Mouse (Mus musculus) limb, embryonic 11.5 days (tissue): ENCODE data around the gene Lhfpl2. TPM values are rescaled to one million over a fixed set of nuclear protein-coding genes. Genes with fewer than 3 reads are reported as not detected.
A peak's percentile ranks its signal among the peaks of the same experiment; 100 is the strongest.

Experiments
- ATAC-seq: fragments of 200-750 bp; cut with Nextera tagmentation; 2 replicates; pipeline ENCODE4 v1.8.0; 2017; ENCODE audit warnings: low read depth; ENCODE audit not compliant: insufficient number of reproducible peaks, low FRiP score, low TSS enrichment
- DNase-seq: peaks from one replicate; pipeline ENCODE4 v3.0.0-alpha.2; 2015; ENCODE audit warnings: low spot score
- H3K27ac ChIP-seq: fragments of 300-500 bp; sonication (generic); replicated peaks from 2 replicates; pipeline ENCODE4 v1.5.1; 2014; ENCODE audit warnings: low read depth, mild to moderate bottlenecking, low read length
- H3K27me3 ChIP-seq: fragments of 300-500 bp; sonication (generic); 2 replicates; pipeline ENCODE4 v1.6.1; 2014; ENCODE audit warnings: mild to moderate bottlenecking, low read length, mixed read lengths; ENCODE audit not compliant: control insufficient read depth, insufficient read depth
- H3K36me3 ChIP-seq: fragments of 300-500 bp; sonication (generic); 2 replicates; pipeline ENCODE4 v1.6.1; 2014; ENCODE audit warnings: mild to moderate bottlenecking, low read length, moderate library complexity, mixed read lengths; ENCODE audit not compliant: control insufficient read depth, insufficient read depth
- H3K4me1 ChIP-seq: fragments of 300-500 bp; sonication (generic); 2 replicates; pipeline ENCODE4 v1.6.1; 2014; ENCODE audit warnings: low read length, mixed read lengths; ENCODE audit not compliant: control insufficient read depth, insufficient read depth
- H3K4me2 ChIP-seq: fragments of 300-500 bp; sonication (generic); 2 replicates; pipeline ENCODE4 v1.6.1; 2014; ENCODE audit warnings: low read depth, mild to moderate bottlenecking, moderate library complexity; ENCODE audit not compliant: severe bottlenecking
- H3K4me3 ChIP-seq: fragments of 300-500 bp; sonication (generic); 2 replicates; pipeline ENCODE4 v1.5.1; 2014; ENCODE audit warnings: low read depth, low read length
- H3K9ac ChIP-seq: fragments of 300-500 bp; sonication (generic); 2 replicates; pipeline ENCODE4 v1.6.1; 2014; ENCODE audit warnings: mild to moderate bottlenecking, low read length
- H3K9me3 ChIP-seq: fragments of 300-500 bp; sonication (generic); 2 replicates; pipeline ENCODE4 v1.6.1; 2016; ENCODE audit warnings: low read length; ENCODE audit not compliant: control insufficient read depth
- WGBS: fragments of 180-500 bp; shearing (Covaris S2); extraction: QIAGEN DNeasy Blood & Tissue Kit; methylation state at CpG from one replicate; pipeline ENCODE4 v1.1.7; 2014; 5-methylcytosine and 5-hydroxymethylcytosine counted together
- polyA plus RNA-seq: library from polyadenylated mRNA; unstranded; fragments of >200 nt; fragmentation: Nextera tagmentation; extraction: Ambion mirVana; gene quantifications from 2 replicates; pipeline ENCODE4 v1.2.1, GENCODE M21; 2014

Gene Lhfpl2
- polyA plus RNA-seq, 1 experiment from 2014 or later = 37.4 TPM

- Histone ChIP-seq H3K27ac (no peak overlapping the region), H3K36me3 (no peaks in the 10 kb centered on the region), H3K9me3 (no peaks in the 10 kb centered on the region), H3K4me3 (no peak overlapping the region), H3K4me1 (peaks cover 27% of the 10 kb centered on the region), H3K4me2 (no peak overlapping the region), H3K9ac (no peak overlapping the region), H3K27me3 (no peaks in the 10 kb centered on the region)
- WGBS = 57% methylated on average over 2 of the region's 2 CpGs
- DNase-seq (no peak), ATAC-seq (no peak)
Measured at GRCm38 (mm10) chr13:94097667-94098066, 40.1 kb downstream of the Lhfpl2 start.

GRCm38 (mm10) chr13:94098369-94099084 lies 40.9 kb downstream of the Lhfpl2 start:
- H3K27me3 ChIP-seq = no peaks in the 10 kb centered on the region
- no peak for ATAC-seq
- no peak overlapping the region for H3K4me2 ChIP-seq
- no peak overlapping the region for H3K27ac ChIP-seq
- H3K4me1 ChIP-seq = peaks cover 27% of the 10 kb centered on the region
- no peak overlapping the region for H3K4me3 ChIP-seq
- WGBS = 58% methylated on average over 16 of the region's 16 CpGs
- no peaks in the 10 kb centered on the region for H3K9me3 ChIP-seq
- H3K9ac ChIP-seq = no peak overlapping the region
- no peak for DNase-seq
- no peaks in the 10 kb centered on the region for H3K36me3 ChIP-seq

- no peak for ATAC-seq
- DNase-seq = no peak
- H3K27ac ChIP-seq = 0 out of 2 replicates have a peak overlapping the region, but pooled peaks have one; percentile 14
- H3K9ac ChIP-seq = no peak overlapping the region
- WGBS = 84% methylated on average over 10 of the region's 10 CpGs
- H3K36me3 ChIP-seq = no peaks in the 10 kb centered on the region
- no peak overlapping the region for H3K4me3 ChIP-seq
- H3K27me3 ChIP-seq = no peaks in the 10 kb centered on the region
- H3K9me3 ChIP-seq = no peaks in the 10 kb centered on the region
- no peak overlapping the region for H3K4me2 ChIP-seq
- peaks cover 27% of the 10 kb centered on the region for H3K4me1 ChIP-seq
Measured at GRCm38 (mm10) chr13:94099087-94099486, 41.5 kb downstream of the Lhfpl2 start.

GRCm38 (mm10) chr13:94100361-94100760 lies 42.8 kb downstream of the Lhfpl2 start:
- Histone ChIP-seq H3K9me3 (no peaks in the 10 kb centered on the region), H3K4me3 (no peak overlapping the region), H3K27ac (0 out of 2 replicates have a peak overlapping the region, but pooled peaks have one; percentile 8), H3K9ac (no peak overlapping the region), H3K36me3 (no peaks in the 10 kb centered on the region), H3K4me2 (no peak overlapping the region), H3K27me3 (no peaks in the 10 kb centered on the region), H3K4me1 (peaks cover 27% of the 10 kb centered on the region)
- DNase-seq (no peak), ATAC-seq (no peak)
- WGBS = 71% methylated on average over 3 of the region's 3 CpGs

- Histone ChIP-seq H3K4me1 (peaks cover 29% of the 10 kb centered on the region), H3K4me2 (no peak overlapping the region), H3K36me3 (no peaks in the 10 kb centered on the region), H3K27ac (no peak overlapping the region), H3K4me3 (no peak overlapping the region), H3K9me3 (no peaks in the 10 kb centered on the region), H3K9ac (no peak overlapping the region), H3K27me3 (no peaks in the 10 kb centered on the region)
- ATAC-seq (no peak), DNase-seq (no peak)
- WGBS = 76% methylated on average over 10 of the region's 10 CpGs
Measured at GRCm38 (mm10) chr13:94101020-94101571, 43.5 kb downstream of the Lhfpl2 start.

GRCm38 (mm10) chr13:94104866-94105475 lies 47.4 kb downstream of the Lhfpl2 start:
- Histone ChIP-seq H3K4me3 (no peak overlapping the region), H3K9me3 (no peaks in the 10 kb centered on the region), H3K4me2 (no peak overlapping the region), H3K27ac (no peak overlapping the region), H3K36me3 (no peaks in the 10 kb centered on the region), H3K9ac (no peak overlapping the region), H3K4me1 (peaks cover 19% of the 10 kb centered on the region), H3K27me3 (no peaks in the 10 kb centered on the region)
- ATAC-seq (no peak), DNase-seq (no peak)
- WGBS = 82% methylated on average over 8 of the region's 8 CpGs

GRCm38 (mm10) chr13:94106431-94106830 lies 48.8 kb downstream of the Lhfpl2 start:
- Histone ChIP-seq H3K4me3 (no peak overlapping the region), H3K4me1 (peaks cover 6% of the 10 kb centered on the region; the same call in 1 of the 2 replicates), H3K27me3 (no peaks in the 10 kb centered on the region), H3K9me3 (no peaks in the 10 kb centered on the region), H3K9ac (no peak overlapping the region), H3K36me3 (no peaks in the 10 kb centered on the region), H3K4me2 (no peak overlapping the region), H3K27ac (no peak overlapping the region)
- ATAC-seq (no peak), DNase-seq (no peak)
- WGBS = 81% methylated on average over 8 of the region's 8 CpGs

GRCm38 (mm10) chr13:94106983-94107382 lies 49.4 kb downstream of the Lhfpl2 start:
- no peak overlapping the region for H3K4me2 ChIP-seq
- ATAC-seq (no peak), DNase-seq (no peak)
- no peaks in the 10 kb centered on the region for H3K36me3 ChIP-seq
- 92% methylated on average over 7 of the region's 7 CpGs for WGBS
- no peak overlapping the region for H3K9ac ChIP-seq
- H3K27ac ChIP-seq = no peak overlapping the region
- H3K4me3 ChIP-seq = no peak overlapping the region
- H3K4me1 ChIP-seq = peaks cover 3% of the 10 kb centered on the region; the same call in 1 of the 2 replicates
- no peaks in the 10 kb centered on the region for H3K9me3 ChIP-seq
- no peaks in the 10 kb centered on the region for H3K27me3 ChIP-seq
